Mouse (Mus musculus) ES-E14 (cell line): ENCODE data around the gene Ntm.

Experiments
- HCFC1 ChIP-seq: IDR thresholded peaks from 2 replicates; pipeline ENCODE4 v1.6.1; 2012; ENCODE audit warnings: low read length, inconsistent platforms, borderline replicate concordance; ENCODE audit not compliant: insufficient read depth
- ZC3H11A ChIP-seq: IDR thresholded peaks from 2 replicates; pipeline ENCODE4 v1.6.1; 2012; ENCODE audit warnings: low read depth, mild to moderate bottlenecking, inconsistent platforms, low read length, borderline replicate concordance
- ZNF384 ChIP-seq: IDR thresholded peaks from 2 replicates; pipeline ENCODE4 v1.6.1; 2012; ENCODE audit warnings: low read depth, low read length, inconsistent platforms

GRCm38 (mm10) chr9:29848735-29849455, 114.0 kb downstream of the Ntm start:
- TF ChIP-seq HCFC1 (no peak), ZNF384 (no peak), ZC3H11A (no peak)
